Mouse (Mus musculus): Measurements from ENCODE around the gene N4bp1. TPM values are rescaled to one million over a fixed set of nuclear protein-coding genes. Genes with fewer than 3 reads are reported as not detected.
A peak's percentile ranks its signal among the peaks of the same experiment; 100 is the strongest.

Gene N4bp1
- total and polyA plus RNA-seq, 3 experiments = 12.2 to 15.6 (median 12.8) TPM

GRCm38 (mm10) chr8:86893554-86893953 lies 8.5 kb upstream of the N4bp1 start:
- Histone ChIP-seq H3K36me3 (replicated peaks in 1 of 2; ENCODE audit: control insufficient read depth in 1 of 2, insufficient read depth in 1 of 2, low read length in 1 of 2) (no peaks in the 10 kb centered on the region), H3K9ac (ENCODE audit: insufficient read depth, low read depth) (no peak overlapping the region), H3K79me2 (replicated peaks; ENCODE audit: control insufficient read depth, extremely low read depth, insufficient read depth, poor library complexity, severe bottlenecking) (no peaks in the 10 kb centered on the region), H3K27ac (ENCODE audit: insufficient read depth, low read depth) (no peak overlapping the region), H3K4me1 (ENCODE audit: control insufficient read depth in 1 of 2, insufficient read depth in 2 of 2) (peaks cover 9 to 22% of the 10 kb centered on the region in 2 experiments), H3K4me3 (replicated peaks in 1 of 3; ENCODE audit: low read depth in 2 of 3, low read length in 2 of 3, poor library complexity in 1 of 3) (no peak overlapping the region), H3K9me3 (replicated peaks; ENCODE audit: low read length) (peaks cover 3% of the 10 kb centered on the region), H3K27me3 (replicated peaks) (no peaks in the 10 kb centered on the region), H3K4me2 (ENCODE audit: insufficient read depth, low read depth, poor library complexity, severe bottlenecking) (no peak overlapping the region)
- no peak for DNase-seq (ENCODE audit: extremely low read depth)
- in situ Hi-C loops (cut with MboI; ENCODE audit: low pct_ligation_motif_present, low pct_unique_long_range_greater_than_20kb, low sequenced_read_pairs) (no loop called here), dilution Hi-C loops (cut with MboI; ENCODE audit: extremely low pct_ligation_motif_present, extremely low pct_unique_long_range_greater_than_20kb, low sequenced_read_pairs) (no loop called here)
- TF ChIP-seq ETS1 (conservative IDR thresholded peaks at IDR 0.05; ENCODE audit: low read depth, low read length) (no peak), ZMIZ1 (IDR thresholded peaks at IDR 0.05; ENCODE audit: low read depth, low read length) (no peak), MAX (IDR thresholded peaks at IDR 0.05; ENCODE audit: low read length) (no peak), GABPA (IDR thresholded peaks at IDR 0.05; ENCODE audit: insufficient replicate concordance, low read depth, low read length) (no peak)

GRCm38 (mm10) chr8:86891533-86891932 lies 6.5 kb upstream of the N4bp1 start:
- Histone ChIP-seq H3K27ac (ENCODE audit: insufficient read depth, low read depth) (no peak overlapping the region), H3K4me2 (ENCODE audit: insufficient read depth, low read depth, poor library complexity, severe bottlenecking) (no peak overlapping the region), H3K4me1 (ENCODE audit: control insufficient read depth in 1 of 2, insufficient read depth in 2 of 2) (peaks cover 19 to 37% of the 10 kb centered on the region in 2 experiments), H3K79me2 (replicated peaks; ENCODE audit: control insufficient read depth, extremely low read depth, insufficient read depth, poor library complexity, severe bottlenecking) (no peaks in the 10 kb centered on the region), H3K4me3 (replicated peaks in 1 of 3; ENCODE audit: low read depth in 2 of 3, low read length in 2 of 3, poor library complexity in 1 of 3) (no peak overlapping the region), H3K9me3 (replicated peaks; ENCODE audit: low read length) (peaks cover 3% of the 10 kb centered on the region), H3K27me3 (replicated peaks) (no peaks in the 10 kb centered on the region), H3K9ac (ENCODE audit: insufficient read depth, low read depth) (no peak overlapping the region), H3K36me3 (replicated peaks in 1 of 2; ENCODE audit: control insufficient read depth in 1 of 2, insufficient read depth in 1 of 2, low read length in 1 of 2) (no peaks in the 10 kb centered on the region)
- no peak for DNase-seq (ENCODE audit: extremely low read depth)
- dilution Hi-C loops (cut with MboI; ENCODE audit: extremely low pct_ligation_motif_present, extremely low pct_unique_long_range_greater_than_20kb, low sequenced_read_pairs) = no loop called here
- TF ChIP-seq CHD2 (IDR thresholded peaks at IDR 0.05; ENCODE audit: low read length) (no peak), ZNF384 (IDR thresholded peaks at IDR 0.05; ENCODE audit: low read depth, low read length) (no peak)
- in situ Hi-C loops (cut with MboI; ENCODE audit: low pct_ligation_motif_present, low pct_unique_long_range_greater_than_20kb, low sequenced_read_pairs) = no loop called here

DNA sequence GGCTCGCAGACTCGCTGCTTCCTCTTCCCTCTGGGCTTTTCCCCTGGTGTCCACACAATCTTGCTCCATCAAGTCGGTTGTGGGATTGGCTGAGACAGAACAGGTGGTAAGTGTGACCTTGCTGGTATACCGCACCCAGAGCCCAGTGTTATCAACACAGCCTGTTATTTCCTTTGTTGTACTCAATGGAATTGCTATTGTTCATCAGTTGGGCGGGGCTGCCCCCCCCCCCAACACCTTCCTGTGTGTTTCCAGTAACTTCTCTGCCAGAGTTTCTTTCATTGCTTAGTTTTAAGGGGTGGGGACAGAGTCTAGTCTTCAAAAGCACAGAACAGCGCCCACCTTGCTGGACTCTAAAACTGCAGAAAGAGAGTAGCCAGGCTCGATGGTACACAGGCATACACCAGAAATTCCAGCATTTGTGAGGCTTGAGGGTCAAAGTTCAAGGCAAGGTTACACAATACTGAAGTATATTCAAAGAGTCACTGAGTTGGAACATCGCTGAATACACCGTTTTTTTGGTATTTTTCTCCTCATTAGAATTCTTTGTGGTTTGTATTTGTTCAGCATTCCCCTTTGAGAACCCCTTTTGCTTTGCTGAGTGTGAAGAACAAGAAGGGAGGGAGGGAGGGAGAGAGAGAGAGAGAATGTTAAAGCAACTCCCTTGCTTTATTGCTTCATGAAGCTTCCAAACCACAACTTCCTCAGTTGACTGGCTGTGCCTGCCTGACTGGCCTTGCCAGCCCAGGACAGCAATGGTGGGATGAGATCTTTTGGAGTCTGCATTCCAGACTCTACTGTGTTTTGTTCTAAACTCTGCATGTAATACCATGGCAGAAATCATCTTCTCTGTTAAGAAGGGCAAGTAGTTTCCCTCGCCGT lies 3.2 kb upstream of the N4bp1 start:
- H3K9me3 ChIP-seq (replicated peaks; ENCODE audit: low read length) = no peaks in the 10 kb centered on the region
- H3K27me3 ChIP-seq (replicated peaks) = no peaks in the 10 kb centered on the region
- H3K36me3 ChIP-seq (replicated peaks in 1 of 2; ENCODE audit: control insufficient read depth in 1 of 2, insufficient read depth in 1 of 2, low read length in 1 of 2) = no peaks in the 10 kb centered on the region
- no peak overlapping the region for H3K4me3 ChIP-seq (replicated peaks in 1 of 3; ENCODE audit: low read depth in 2 of 3, low read length in 2 of 3, poor library complexity in 1 of 3)
- in situ Hi-C loops (cut with MboI; ENCODE audit: low pct_ligation_motif_present, low pct_unique_long_range_greater_than_20kb, low sequenced_read_pairs) = no loop called here
- no peak overlapping the region for H3K27ac ChIP-seq (ENCODE audit: insufficient read depth, low read depth)
- H3K9ac ChIP-seq (ENCODE audit: insufficient read depth, low read depth) = no peak overlapping the region
- dilution Hi-C loops (cut with MboI; ENCODE audit: extremely low pct_ligation_motif_present, extremely low pct_unique_long_range_greater_than_20kb, low sequenced_read_pairs) = no loop called here
- no peak for DNase-seq (ENCODE audit: extremely low read depth)
- TF ChIP-seq JUN (IDR thresholded peaks at IDR 0.05; ENCODE audit: insufficient read depth, low read depth, low read length) = no peak
- no peak for TF ChIP-seq UBTF (IDR thresholded peaks at IDR 0.05; ENCODE audit: low read depth, low read length)
- TF ChIP-seq KAT2A (IDR thresholded peaks at IDR 0.05; ENCODE audit: insufficient replicate concordance, low read length) = no peak
- TF ChIP-seq MAZ (IDR thresholded peaks at IDR 0.05; ENCODE audit: low read depth, low read length) = no peak
- peak in 1 of 2 experiments; percentile 27; a peak in 2 of 4 replicates for TF ChIP-seq CTCF (conservative IDR thresholded peaks at IDR 0.05 in 1 of 2, IDR thresholded peaks at IDR 0.05 in 1 of 2; ENCODE audit: low read depth in 2 of 2, low read length in 2 of 2)
- TF ChIP-seq USF2 (conservative IDR thresholded peaks at IDR 0.05; ENCODE audit: low read depth, low read length) = no peak
- TF ChIP-seq ZKSCAN1 (IDR thresholded peaks at IDR 0.05; ENCODE audit: borderline replicate concordance, low read depth, low read length) = no peak
- no peak for TF ChIP-seq CHD1 (IDR thresholded peaks at IDR 0.05; ENCODE audit: low read depth, low read length)
- peak; percentile 23; the same call in 1 of the 2 replicates for TF ChIP-seq EP300 (IDR thresholded peaks at IDR 0.05; ENCODE audit: low read length)
- H3K4me1 ChIP-seq (ENCODE audit: control insufficient read depth in 1 of 2, insufficient read depth in 2 of 2) = peaks cover 16 to 41% of the 10 kb centered on the region in 2 experiments
- peak overlapping the region; percentile 25; the same call in 1 of the 2 replicates for H3K4me2 ChIP-seq (ENCODE audit: insufficient read depth, low read depth, poor library complexity, severe bottlenecking)
- peaks cover 13% of the 10 kb centered on the region for H3K79me2 ChIP-seq (replicated peaks; ENCODE audit: control insufficient read depth, extremely low read depth, insufficient read depth, poor library complexity, severe bottlenecking)

Data from CH12.LX (cell line).